Mouse (Mus musculus) cerebellum, adult 9-10 months (tissue): ENCODE data around the gene Farp1.

Experiments
- DNase-seq: peaks from one replicate; pipeline ENCODE4 v3.0.0; 2022

The Farp1 gene

GRCm38 (mm10) chr14:121148088-121148785 lies 113.2 kb downstream of the Farp1 start:
- peak; percentile 74 for DNase-seq

DNA sequence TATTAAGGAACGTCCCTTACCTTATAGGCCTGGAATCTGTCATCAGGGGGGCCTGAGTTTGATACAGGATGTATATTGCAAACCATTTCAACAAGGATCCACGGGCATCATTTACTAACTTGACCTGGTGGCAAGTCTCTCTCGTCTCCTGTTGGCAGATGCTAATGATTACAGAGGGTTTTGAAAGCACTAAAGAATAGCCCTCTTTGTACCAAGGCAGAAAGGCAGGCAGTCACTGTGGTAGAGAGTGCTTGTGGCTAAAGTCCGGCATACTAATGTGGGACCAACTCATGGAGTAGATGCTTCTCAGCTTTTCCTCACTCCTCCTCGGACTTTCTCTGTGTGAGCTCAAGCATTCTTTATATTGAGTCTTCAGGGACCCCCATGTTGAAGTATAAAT lies 115.0 kb downstream of the Farp1 start:
- no peak for DNase-seq

DNA sequence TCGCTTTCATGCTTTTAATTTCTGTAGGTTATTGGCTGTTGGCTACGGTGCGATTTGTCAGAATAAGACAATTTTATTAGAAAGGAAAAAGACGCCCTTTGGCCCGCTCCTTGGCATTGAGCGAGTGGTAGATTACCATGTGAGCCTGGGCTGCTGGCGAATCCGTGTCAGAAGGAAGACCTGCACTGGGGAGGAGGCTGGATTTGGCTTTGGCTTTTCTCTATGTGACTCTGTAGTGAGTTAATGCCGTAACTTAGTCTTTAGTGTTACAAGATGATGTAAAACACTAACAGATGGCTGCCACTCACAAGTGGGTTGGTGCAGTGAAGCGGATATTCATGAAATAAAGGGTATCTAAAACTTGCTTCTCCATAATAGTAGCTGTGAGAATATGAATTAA lies 116.8 kb downstream of the Farp1 start:
- DNase-seq = no peak

DNA sequence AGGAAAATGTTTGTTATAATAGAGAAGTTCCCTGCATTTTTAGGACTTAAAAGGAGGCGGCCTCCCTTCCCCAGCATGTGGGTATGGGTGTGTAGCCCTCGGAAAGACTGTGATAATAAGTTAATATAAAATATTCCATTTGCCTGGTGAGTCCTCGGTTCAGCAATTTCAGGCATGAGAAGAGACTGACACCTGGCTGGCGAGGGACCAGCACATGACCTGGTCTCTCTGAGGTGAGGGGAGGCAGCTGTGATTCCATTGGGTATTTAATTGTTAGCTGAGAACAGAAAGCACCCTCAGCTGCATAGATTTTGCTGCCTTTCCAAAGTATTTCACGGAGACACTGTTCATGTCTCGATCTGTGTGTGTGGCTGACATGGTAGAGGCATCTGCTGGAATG lies 117.8 kb downstream of the Farp1 start:
- no peak for DNase-seq

DNA sequence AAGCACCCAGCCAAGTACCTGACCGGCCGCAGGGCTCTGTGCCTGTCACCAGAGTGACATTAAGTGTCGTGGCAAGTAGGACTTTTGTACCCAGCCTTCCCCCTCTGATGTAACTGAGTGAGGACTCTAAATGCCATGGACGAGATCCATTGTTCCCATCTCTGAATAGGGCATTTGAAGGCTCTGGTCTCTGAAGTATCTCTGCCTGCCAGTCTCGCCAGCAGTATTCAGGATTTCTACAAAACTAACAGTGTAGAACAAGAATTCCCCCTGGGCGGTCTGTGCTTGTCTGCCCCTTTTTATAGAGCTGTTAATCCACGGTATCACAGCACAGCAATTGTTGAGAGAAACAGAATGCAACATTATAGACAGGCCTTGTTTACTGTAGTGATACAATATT lies 118.3 kb downstream of the Farp1 start:
- no peak for DNase-seq

DNA sequence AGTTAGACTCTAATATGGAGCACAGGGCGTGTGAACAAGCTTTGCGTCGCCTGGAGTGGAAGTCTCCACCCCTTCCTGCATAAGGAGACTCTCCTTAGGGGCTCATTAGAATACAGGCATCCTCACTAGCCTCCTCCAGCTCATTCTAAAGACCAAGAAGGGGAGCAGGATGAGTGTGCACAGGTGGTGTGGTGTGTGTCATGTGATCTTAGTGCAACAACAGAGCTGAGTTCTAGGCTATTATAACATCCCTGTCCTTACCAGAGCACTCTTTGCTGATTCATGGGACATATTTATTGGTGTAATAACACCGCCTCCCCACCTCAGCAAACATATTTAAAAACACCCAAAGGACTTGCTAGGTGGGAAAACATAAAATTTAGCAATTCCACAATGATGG lies 120.2 kb downstream of the Farp1 start:
- DNase-seq = no peak

GRCm38 (mm10) chr14:121158616-121159015 lies 123.6 kb downstream of the Farp1 start:
- no peak for DNase-seq

GRCm38 (mm10) chr14:121162822-121163221 lies 127.8 kb downstream of the Farp1 start:
- DNase-seq = no peak

DNA sequence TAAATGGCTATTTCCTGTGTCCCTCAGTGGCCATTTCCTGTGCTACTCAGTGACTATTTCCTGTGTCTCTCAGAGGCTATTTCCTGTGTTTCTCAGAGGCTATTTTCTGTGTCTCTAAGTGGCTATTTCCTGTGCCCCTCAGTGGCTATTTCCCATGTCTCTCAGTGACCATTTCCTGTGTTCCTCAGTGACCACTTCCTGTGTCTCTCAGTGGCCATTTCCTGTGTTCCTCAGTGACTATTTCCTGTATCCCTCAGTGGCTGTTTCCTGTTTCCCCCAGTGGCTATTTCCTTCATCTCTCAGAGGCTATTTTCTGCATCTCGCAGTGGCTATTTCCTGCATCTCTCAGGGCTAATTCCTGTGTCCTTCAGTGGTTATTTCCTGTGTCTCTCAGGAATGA lies 129.9 kb downstream of the Farp1 start:
- DNase-seq = no peak

GRCm38 (mm10) chr14:121165408-121166037 lies 130.5 kb downstream of the Farp1 start:
- DNase-seq = peak; percentile 76

- no peak for DNase-seq
These were observed 131.0 kb downstream of the Farp1 start for GRCm38 (mm10) chr14:121166038-121166436.

GRCm38 (mm10) chr14:121168716-121169115 lies 133.7 kb downstream of the Farp1 start:
- no peak for DNase-seq

GRCm38 (mm10) chr14:121170321-121170720 lies 135.3 kb downstream of the Farp1 start:
- DNase-seq = no peak

GRCm38 (mm10) chr14:121172065-121173036 lies 137.4 kb downstream of the Farp1 start:
- DNase-seq = peak; percentile 68

GRCm38 (mm10) chr14:121175385-121175784 lies 140.4 kb downstream of the Farp1 start:
- DNase-seq = no peak

GRCm38 (mm10) chr14:121175861-121176260 lies 140.9 kb downstream of the Farp1 start:
- peak; percentile 64 for DNase-seq

- DNase-seq = no peak
These were observed 142.9 kb downstream of the Farp1 start for GRCm38 (mm10) chr14:121177907-121178306.

DNA sequence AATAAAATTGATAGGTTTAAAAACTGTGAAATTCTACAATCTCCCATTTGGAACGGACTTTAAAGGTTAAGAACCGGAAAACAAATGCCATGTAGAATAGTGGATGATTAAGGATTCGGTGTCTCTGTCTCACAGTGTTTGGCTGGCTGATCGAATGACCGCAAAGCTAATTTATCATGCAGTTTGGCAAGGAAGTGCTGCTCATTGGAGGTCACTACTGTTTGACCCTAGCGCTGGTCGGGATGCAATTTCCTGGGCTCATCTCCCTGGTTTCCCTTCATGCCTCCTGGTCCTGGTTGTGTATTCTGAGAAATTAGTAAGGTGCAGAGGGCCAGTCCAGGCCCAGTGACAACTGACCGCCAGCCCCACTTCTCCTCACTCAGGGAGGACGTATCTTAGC lies 145.6 kb downstream of the Farp1 start:
- DNase-seq = no peak

- no peak for DNase-seq
These were observed 146.8 kb downstream of the Farp1 start for GRCm38 (mm10) chr14:121181798-121182197.

DNA sequence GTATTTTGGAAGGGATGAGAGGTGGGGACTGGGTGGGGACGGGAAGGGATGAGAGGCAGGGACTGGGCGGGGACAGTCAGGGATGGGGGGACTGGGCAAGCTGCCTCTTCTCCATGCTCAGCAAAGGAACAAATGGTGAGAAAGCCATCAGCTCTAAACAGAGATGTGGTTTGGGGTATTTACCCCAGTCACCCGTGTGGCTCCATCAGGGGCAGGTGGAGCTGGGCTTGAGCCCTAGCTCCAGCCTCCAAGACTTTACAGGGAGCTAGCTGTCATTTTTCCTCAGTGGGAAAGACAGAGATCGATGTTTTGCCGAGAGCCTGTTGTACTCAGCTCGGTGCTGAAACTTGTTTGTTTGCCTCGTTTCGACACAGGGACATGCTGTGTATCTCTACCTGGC lies 148.0 kb downstream of the Farp1 start:
- DNase-seq = no peak

DNA sequence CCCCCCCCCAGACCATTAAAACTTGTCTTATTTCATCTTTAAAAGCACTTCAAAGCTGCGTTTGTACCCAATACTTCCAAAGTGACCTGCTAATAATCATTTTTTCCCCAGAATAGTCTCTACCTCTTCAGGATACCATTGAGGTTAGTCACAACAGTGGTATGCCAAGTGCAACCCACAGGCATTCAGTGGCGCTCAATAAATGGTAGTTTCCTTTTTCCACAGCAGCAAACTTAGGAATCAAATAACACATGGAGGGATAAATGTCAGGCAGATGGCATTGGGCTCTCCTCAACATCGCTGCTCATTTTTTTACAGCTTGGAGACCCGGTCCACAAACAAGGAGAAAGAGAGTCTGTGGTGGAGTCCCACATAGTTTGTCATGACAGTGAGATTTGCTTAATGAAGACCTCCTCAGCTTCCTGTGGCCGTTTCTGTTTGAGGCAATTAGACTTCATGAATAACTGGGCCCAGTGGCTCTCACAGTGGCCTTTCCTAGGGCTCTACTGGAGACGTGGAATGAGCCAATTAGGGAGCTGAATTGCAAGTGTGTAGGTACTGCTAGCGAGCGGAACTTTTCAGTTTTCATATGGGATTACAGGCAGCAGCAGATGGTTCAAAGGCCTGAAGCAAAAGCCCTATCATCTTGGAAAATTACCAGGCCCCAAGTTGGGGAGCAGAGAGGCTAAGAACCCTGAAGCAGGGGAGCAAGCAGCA lies 148.6 kb downstream of the Farp1 start:
- DNase-seq = no peak

GRCm38 (mm10) chr14:121184351-121184750 lies 149.4 kb downstream of the Farp1 start:
- no peak for DNase-seq

GRCm38 (mm10) chr14:121186402-121186894 lies 151.4 kb downstream of the Farp1 start:
- DNase-seq = no peak
